Mouse (Mus musculus) liver, embryonic 14.5 days (tissue): ENCODE results near the gene Cela2a. TPM values are rescaled to one million over a fixed set of nuclear protein-coding genes. Genes with fewer than 3 reads are reported as not detected.

Experiments used
- ATAC-seq: fragments of 200-750 bp; cut with Nextera tagmentation; 2 replicates; pipeline ENCODE4 v1.8.0; 2017; ENCODE audit warnings: moderate number of reproducible peaks, mild to moderate bottlenecking, moderate library complexity; ENCODE audit not compliant: insufficient read depth
- DNase-seq, 3 experiments: peaks; one replicate each; pipeline ENCODE4 v3.0.0-alpha.2; 2012 to 2013; ENCODE audit warnings: low read depth in 3 of 3, low spot score in 3 of 3
- H3K27ac ChIP-seq: fragments of 300-500 bp; sonication (generic); 2 replicates; pipeline ENCODE4 v1.5.1; 2014; ENCODE audit warnings: moderate library complexity, mild to moderate bottlenecking, control low read depth, inconsistent platforms
- H3K27me3 ChIP-seq: fragments of 300-500 bp; sonication (generic); 2 replicates; pipeline ENCODE4 v1.6.1; 2014; ENCODE audit warnings: mild to moderate bottlenecking, low read length, moderate library complexity; ENCODE audit not compliant: control insufficient read depth, insufficient read depth
- H3K36me3 ChIP-seq: fragments of 300-500 bp; sonication (generic); replicated peaks from 2 replicates; pipeline ENCODE4 v1.6.1; 2014; ENCODE audit warnings: low read depth; ENCODE audit not compliant: control insufficient read depth, insufficient read depth
- H3K4me1 ChIP-seq, 2 experiments: fragments of 200-500 bp in 1 of 2; fragments of 300-500 bp in 1 of 2; sonication (generic) in 1 of 2; replicated peaks; 2 replicates each; pipeline ENCODE4 v1.6.1; 2012 to 2014; ENCODE audit warnings: antibody characterized with exemption in 1 of 2, inconsistent platforms in 1 of 2, low read length in 1 of 2; ENCODE audit not compliant: control insufficient read depth in 2 of 2, insufficient read depth in 2 of 2
- H3K4me2 ChIP-seq: fragments of 300-500 bp; sonication (generic); 2 replicates; pipeline ENCODE4 v1.6.1; 2014; ENCODE audit warnings: low read depth, mild to moderate bottlenecking, control low read depth, moderate library complexity
- H3K4me3 ChIP-seq, 2 experiments: fragments of 200-500 bp in 1 of 2; fragments of 300-500 bp in 1 of 2; sonication (generic) in 1 of 2; 2 replicates each; pipeline ENCODE4 v1.5.1; 2012 to 2014; ENCODE audit warnings: low read depth in 2 of 2, low read length in 2 of 2, mild to moderate bottlenecking in 2 of 2, control low read depth in 1 of 2, inconsistent platforms in 1 of 2, moderate library complexity in 1 of 2; ENCODE audit not compliant: insufficient read depth in 1 of 2
- H3K9ac ChIP-seq: fragments of 300-500 bp; sonication (generic); replicated peaks from 2 replicates; pipeline ENCODE4 v1.6.1; 2014; ENCODE audit warnings: mild to moderate bottlenecking, control low read depth, moderate library complexity
- H3K9me3 ChIP-seq: fragments of 300-500 bp; sonication (generic); 2 replicates; pipeline ENCODE4 v1.6.1; 2016; ENCODE audit warnings: low read length, mixed read lengths; ENCODE audit not compliant: control insufficient read depth
- CTCF ChIP-seq: IDR thresholded peaks from 2 replicates; pipeline ENCODE4 v1.5.1; 2016; ENCODE audit warnings: antibody characterized with exemption, low read depth, control low read depth
- EP300 ChIP-seq: IDR thresholded peaks from 2 replicates; pipeline ENCODE4 v1.6.1; 2016; ENCODE audit warnings: antibody characterized with exemption, low read depth
- WGBS: fragments of 180-500 bp; shearing (Covaris S2); extraction: QIAGEN DNeasy Blood & Tissue Kit; methylation state at CpG from one replicate; pipeline ENCODE4 v1.1.7; 2014; ENCODE audit not compliant: insufficient replicate concordance; 5-methylcytosine and 5-hydroxymethylcytosine counted together
- polyA plus RNA-seq, 2 experiments: library from polyadenylated mRNA; depleted of rRNA in 1 of 2; stranded (reverse) in 1 of 2; unstranded in 1 of 2; fragments of >200 nt; fragmentation: Nextera tagmentation in 1 of 2; extraction: Ambion mirVana in 1 of 2; gene quantifications; 2 replicates each; pipeline versions ENCODE4 v1.2.1 to v1.2.3; 2012 to 2014

Cela2a gene
- polyA plus RNA-seq, 2 experiments, result not detected

DNA sequence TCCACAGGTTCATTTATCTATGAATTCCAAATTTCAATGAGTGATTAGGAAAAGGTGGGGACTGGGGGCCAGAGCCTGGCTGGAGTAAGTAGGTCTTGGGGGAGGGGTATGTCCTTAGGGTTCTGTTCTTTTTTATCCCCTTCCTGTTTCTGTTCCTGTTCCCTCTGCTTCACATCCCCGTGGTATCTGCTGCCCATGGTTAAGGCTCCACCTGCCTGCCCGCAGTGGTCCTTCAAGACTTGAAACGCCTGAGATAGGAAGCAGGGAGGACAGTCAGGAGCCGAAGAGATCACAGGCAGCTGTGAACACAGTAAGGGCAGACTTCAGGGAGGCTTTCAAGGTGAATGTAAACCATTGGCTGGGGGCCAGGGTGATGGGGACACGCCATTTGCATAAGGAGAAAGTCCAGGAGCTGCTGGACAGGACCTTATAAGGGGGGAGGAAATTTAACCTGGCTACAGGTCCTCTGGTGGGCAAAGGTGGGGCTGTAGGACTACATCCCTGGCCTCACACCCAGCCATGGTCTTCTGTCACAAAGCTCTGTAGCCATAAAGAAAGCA lies 8.7 kb upstream of the Cela2a start:
- Histone ChIP-seq H3K4me2 (no peak overlapping the region), H3K9me3 (no peaks in the 10 kb centered on the region), H3K27me3 (no peaks in the 10 kb centered on the region), H3K4me3 (no peak overlapping the region), H3K9ac (no peak overlapping the region), H3K36me3 (no peaks in the 10 kb centered on the region), H3K27ac (no peak overlapping the region), H3K4me1 (no peaks in the 10 kb centered on the region)
- ATAC-seq (no peak), DNase-seq (no peak)
- TF ChIP-seq CTCF, result no peak
- TF ChIP-seq EP300, result no peak
- WGBS, result 35% methylated on average over 5 of the region's 5 CpGs

DNA sequence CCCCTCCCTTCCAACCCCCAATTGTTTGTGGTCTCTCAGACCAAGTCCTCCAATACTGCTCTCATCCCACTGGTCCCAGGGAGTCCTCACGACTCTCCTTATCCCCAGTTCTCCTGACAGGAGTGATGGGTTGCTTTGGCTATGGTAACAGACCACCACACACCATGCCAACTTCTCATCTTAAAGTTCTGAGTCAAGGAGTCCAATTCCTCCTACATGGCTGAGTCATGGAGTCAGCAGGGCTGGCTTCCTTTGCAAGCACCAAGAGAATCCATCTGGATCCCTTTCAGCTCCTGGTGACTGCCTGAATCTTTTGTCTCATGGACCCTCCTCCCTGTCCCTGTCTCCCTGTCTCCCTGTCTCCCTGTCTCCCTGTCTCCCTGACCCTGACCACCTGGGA lies 8.0 kb upstream of the Cela2a start:
- TF ChIP-seq CTCF, result no peak
- no peak for TF ChIP-seq EP300
- Histone ChIP-seq H3K4me1 (no peaks in the 10 kb centered on the region), H3K4me3 (no peak overlapping the region), H3K9ac (no peak overlapping the region), H3K27me3 (no peaks in the 10 kb centered on the region), H3K27ac (no peak overlapping the region), H3K4me2 (no peak overlapping the region), H3K36me3 (no peaks in the 10 kb centered on the region), H3K9me3 (no peaks in the 10 kb centered on the region)
- no peak for DNase-seq
- no peak for ATAC-seq
- 32% methylated on average over 1 of the region's 1 CpGs for WGBS

DNA sequence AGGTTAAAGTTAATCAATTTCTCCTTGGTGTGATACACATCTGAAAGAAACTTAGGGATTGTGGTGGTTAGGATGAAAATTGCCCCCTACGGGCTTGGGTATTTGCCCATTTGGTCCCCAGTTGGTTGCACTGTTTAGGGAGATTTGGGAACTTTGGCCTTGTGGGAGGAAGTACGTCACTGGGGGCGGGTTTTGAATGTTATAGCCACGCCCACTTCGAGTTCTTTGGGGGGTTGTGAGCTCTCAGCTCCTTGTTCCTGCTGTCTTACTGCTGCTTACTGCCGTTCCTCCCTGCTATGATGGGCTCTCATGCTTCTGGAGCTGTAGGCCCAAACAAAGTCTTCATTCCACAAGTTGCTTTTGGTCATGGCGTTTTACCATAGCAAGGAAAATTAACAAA lies 5.4 kb upstream of the Cela2a start:
- TF ChIP-seq EP300 (no peak), CTCF (no peak)
- H3K27ac ChIP-seq, result no peak overlapping the region
- H3K4me3 ChIP-seq, result no peak overlapping the region
- WGBS, result 63% methylated on average over 7 of the region's 7 CpGs
- no peaks in the 10 kb centered on the region for H3K36me3 ChIP-seq
- ATAC-seq, result no peak
- H3K4me1 ChIP-seq, result no peaks in the 10 kb centered on the region
- H3K9me3 ChIP-seq, result no peaks in the 10 kb centered on the region
- no peak overlapping the region for H3K4me2 ChIP-seq
- no peak overlapping the region for H3K9ac ChIP-seq
- DNase-seq, result no peak
- H3K27me3 ChIP-seq, result no peaks in the 10 kb centered on the region

DNA sequence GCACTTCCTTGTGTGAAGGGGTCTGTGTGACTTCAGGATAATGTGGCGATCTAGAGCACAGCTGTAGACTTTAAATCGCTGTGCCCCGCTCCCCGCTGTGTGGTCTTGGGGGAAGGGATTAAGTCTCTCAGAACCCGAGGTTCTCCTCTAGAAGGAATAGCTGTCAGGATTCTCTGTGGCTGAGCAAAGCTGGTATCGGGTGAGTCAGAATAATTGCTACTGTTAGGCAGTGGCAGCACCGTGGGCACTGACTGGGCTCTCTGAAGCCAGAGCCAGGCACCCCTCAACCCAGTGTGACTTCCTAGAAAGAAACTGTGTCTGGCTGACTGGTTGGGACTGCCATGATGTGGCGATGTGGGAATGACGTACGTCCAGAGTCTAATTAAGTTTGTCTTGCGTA lies 4.4 kb upstream of the Cela2a start:
- H3K9me3 ChIP-seq, result no peaks in the 10 kb centered on the region
- no peaks in the 10 kb centered on the region for H3K27me3 ChIP-seq
- no peak overlapping the region for H3K27ac ChIP-seq
- no peak overlapping the region for H3K4me3 ChIP-seq
- WGBS, result 59% methylated on average over 11 of the region's 11 CpGs
- no peaks in the 10 kb centered on the region for H3K36me3 ChIP-seq
- TF ChIP-seq CTCF (no peak), EP300 (no peak)
- DNase-seq (no peak), ATAC-seq (no peak)
- no peaks in the 10 kb centered on the region for H3K4me1 ChIP-seq
- no peak overlapping the region for H3K9ac ChIP-seq
- no peak overlapping the region for H3K4me2 ChIP-seq

DNA sequence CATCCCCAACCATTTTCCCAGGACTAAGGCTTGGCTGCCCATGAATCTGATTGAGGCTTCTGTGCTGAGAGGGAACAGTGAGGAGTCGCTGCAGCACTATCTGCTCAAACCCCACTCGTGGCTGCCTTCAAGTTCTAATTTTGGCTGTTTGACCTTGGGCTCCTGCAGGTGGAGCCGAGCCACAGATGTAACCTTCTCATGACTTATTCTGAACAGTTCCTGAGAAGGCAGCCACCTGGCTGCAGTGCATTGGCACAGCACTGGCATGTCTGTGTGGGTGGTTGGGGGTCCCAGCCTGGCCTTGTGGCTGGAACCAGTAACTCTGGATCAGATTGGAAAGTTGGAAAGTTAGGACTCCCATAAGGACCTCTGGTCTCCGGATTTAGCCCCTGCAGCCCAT lies 2.2 kb upstream of the Cela2a start:
- TF ChIP-seq CTCF, result no peak
- no peak for TF ChIP-seq EP300
- Histone ChIP-seq H3K27me3 (no peaks in the 10 kb centered on the region), H3K27ac (no peak overlapping the region)

More for the DNA sequence above, 2.2 kb upstream of the Cela2a start:
- Histone ChIP-seq H3K36me3 (no peaks in the 10 kb centered on the region), H3K4me3 (no peak overlapping the region), H3K4me1 (0 out of 4 replicates have a peak, but pooled peaks cover 0 to 1% of the 10 kb centered on the region in 2 experiments), H3K9me3 (no peaks in the 10 kb centered on the region), H3K9ac (no peak overlapping the region), H3K4me2 (no peak overlapping the region)
- DNase-seq, result no peak
- 38% methylated on average over 4 of the region's 4 CpGs for WGBS
- ATAC-seq, result no peak
